Mouse (Mus musculus) heart, postnatal 10 days (tissue): ENCODE results near the gene Mall. TPM values are rescaled to one million over a fixed set of nuclear protein-coding genes. Genes with fewer than 3 reads are reported as not detected.

Source experiments
- total RNA-seq, 2 experiments: library from RNA; stranded (reverse); gene quantifications; 2 replicates each; pipeline ENCODE4 v1.2.3; 2021

Mall gene
- total RNA-seq, 2 experiments from 2014 or later: 14.5 to 15.9 TPM

Other genes starting within 250 kb of the Mall start
- gene Kcnip3, start 207.8 kb downstream of the Mall start, total RNA-seq: 1 to 10 TPM; 1.2 to 1.8 TPM
- gene Prom2, start 188.5 kb downstream of the Mall start, total RNA-seq: under 1 TPM in 1 of 2 experiments, not detected in 1; 0.17 TPM
- 1 to 10 TPM; 1.3 to 1.8 TPM for gene Zfp661, start 142.8 kb downstream of the Mall start, total RNA-seq
- 100 to 1,000 TPM in 1 of 2 experiments, 10 to 100 TPM in 1; 97.3 to 122 TPM for gene Mrps5, start 142.7 kb downstream of the Mall start, total RNA-seq
- 1 to 10 TPM; 1.4 to 2.1 TPM for gene Mal, start 73.2 kb downstream of the Mall start, total RNA-seq
- gene Nphp1, start 59.0 kb upstream of the Mall start, total RNA-seq: 10 to 100 TPM; 10.9 to 12.3 TPM
- 10 to 100 TPM; 34.9 to 36.5 TPM for gene Mtln, start 62.6 kb upstream of the Mall start, total RNA-seq
- gene Bub1, start 101.9 kb upstream of the Mall start, total RNA-seq: 1 to 10 TPM; 5.6 to 6.0 TPM
- gene Acoxl, start 108.9 kb upstream of the Mall start, total RNA-seq: under 1 TPM in 1 of 2 experiments, not detected in 1; 0.10 TPM